Mouse (Mus musculus) Muller cell, postnatal 12 days (primary cell): ENCODE data around the gene Eps8.

Source experiments
- DNase-seq: peaks from one replicate; pipeline ENCODE4 v3.0.0-alpha.2; 2015; ENCODE audit errors: inconsistent ontology term

Eps8 gene

DNA sequence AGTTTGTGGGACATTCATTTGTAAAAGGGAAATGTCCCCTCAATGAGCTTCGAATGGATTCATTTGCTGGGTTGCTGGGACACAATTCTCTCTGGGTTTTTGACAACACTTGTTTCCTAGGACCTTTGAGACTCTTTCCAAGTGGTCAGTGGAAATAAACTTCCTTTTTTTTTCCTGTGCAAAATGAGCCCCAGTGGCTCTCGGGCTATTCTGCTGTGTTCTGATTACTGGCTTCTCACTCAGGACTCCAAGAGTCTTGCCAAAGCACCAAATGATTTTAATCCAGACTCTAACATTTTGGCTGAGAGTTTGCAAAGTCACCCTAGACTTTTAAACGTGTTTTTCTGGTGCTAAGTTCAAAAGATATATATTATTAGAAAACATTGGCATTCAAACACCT is 10.3 kb upstream of the Eps8 start:
- DNase-seq, result no peak

DNA sequence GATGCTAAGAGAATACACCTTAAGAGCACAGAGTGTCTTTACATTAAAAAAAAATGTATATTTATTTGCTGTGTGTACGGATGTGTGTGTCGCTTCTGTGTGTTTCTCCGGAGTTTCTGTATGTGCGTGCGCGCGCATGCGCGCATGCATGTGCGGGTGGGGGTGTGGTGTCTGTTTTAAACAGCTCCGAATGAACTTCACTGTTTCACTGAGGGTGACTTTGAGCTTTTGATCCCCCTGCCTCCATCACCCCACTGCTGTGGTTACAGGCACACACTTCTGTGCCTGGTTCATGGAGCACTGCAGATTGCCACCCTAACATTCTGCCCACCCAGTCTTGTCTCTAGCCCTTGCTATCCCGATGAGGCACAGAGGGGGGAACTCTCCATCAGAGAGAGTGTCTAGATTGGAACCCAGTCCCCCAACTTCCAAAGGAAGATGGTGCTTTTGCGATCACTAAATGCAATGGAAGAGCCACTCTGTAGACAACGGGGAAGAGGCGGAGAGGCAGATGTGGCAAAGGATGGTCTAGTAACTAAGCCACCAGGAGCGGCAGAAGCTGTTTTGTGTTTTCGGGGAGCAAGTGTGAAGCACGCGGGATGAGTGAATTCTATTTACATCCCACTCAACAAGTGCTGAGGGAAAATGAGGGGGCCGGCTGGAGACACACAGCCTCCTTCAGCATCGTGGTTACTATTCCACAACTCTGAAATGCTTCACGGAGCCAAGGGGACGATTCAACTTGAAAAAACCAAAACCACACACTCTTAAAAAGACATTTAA is 7.1 kb upstream of the Eps8 start:
- no peak for DNase-seq

DNA sequence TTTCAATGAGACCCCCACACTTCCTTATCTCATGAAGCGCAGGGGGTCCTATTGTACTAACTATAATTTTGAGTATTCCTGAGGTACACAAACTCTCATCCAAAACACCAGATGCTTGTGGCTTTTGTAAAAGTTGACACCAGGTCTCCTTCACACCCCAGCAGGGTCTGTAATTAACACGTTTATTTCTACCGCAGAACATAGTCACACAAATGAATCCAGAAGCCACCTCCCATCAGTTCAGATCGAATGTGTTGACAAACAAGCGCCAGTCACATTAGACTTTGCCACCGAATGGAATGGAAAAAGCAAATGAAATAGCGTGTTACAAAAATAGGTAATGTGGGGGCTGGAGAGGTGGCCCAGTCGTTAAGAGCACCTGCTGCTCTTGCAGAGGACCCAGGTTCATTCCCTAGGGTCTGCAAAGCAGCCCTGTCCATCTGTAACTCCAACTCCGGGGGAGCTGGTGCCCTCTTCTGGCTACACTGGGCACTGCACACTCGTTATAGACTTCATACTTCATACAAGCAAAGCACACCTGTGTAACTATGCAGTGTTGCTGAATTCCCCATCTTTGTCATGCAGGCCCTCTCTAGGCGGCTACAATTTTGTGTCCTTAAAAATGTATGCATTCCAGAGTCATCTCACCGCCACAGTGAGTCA is 3.9 kb upstream of the Eps8 start:
- DNase-seq, result no peak

DNA sequence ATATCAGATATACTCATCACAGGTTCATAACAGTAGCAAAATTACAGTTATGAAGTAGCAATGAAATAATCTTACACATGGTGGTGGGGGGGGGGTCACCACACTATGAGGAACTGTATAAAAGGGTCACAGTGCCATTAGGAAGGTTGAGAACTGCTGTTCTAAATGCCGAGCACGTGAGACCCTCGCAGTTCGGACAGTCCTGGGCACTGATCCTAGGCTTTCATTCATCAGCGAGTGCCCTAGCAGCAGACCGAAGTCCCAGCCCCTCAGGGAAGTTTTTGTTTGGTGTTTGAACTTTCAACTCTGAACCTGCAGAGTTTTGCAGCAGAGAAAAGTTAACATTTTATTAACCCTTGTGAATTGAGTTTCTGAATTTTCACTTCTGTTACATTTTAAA is 2.5 kb upstream of the Eps8 start:
- no peak for DNase-seq

DNA sequence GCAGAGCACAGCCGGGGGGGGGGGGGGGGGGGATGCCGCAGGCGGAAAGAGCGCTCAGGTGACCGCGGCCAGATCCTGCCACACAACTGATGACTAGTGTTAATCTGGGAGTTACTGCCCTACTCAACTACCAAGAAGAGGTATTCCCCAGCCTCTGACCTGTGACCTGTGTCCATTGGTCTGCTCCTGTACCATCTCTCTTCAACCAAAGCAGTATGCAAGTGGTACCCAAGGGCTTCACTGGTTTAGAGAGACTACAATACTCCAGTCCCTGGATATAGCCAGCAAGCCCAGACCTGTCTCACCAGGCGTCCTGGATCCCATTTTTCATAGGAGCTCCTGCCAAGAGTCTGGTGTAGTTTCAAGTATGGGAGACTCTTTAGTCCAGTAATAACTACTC is 5.1 kb downstream of the Eps8 start:
- no peak for DNase-seq

DNA sequence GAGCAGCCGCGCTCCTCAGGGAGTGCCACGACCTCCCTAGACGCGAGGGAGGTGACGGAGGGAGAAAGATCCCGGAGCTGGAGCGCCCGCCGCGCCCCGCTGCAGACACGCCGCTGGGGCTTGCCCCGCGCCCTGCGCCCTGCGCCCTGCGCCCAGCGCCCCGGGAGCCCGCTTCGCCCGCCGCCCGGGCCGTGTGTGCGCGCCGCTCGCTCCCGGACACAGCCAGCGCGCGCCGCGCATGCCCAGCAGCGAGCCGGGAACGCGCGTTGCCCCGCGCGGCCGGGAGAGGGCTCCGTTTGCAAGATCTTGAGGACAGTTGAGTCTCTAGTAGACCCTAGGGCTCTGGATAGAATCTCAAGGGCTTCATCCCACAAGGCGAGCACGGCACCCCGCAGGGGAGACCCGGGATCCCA is 5.6 kb downstream of the Eps8 start:
- DNase-seq, result peak; percentile 80

DNA sequence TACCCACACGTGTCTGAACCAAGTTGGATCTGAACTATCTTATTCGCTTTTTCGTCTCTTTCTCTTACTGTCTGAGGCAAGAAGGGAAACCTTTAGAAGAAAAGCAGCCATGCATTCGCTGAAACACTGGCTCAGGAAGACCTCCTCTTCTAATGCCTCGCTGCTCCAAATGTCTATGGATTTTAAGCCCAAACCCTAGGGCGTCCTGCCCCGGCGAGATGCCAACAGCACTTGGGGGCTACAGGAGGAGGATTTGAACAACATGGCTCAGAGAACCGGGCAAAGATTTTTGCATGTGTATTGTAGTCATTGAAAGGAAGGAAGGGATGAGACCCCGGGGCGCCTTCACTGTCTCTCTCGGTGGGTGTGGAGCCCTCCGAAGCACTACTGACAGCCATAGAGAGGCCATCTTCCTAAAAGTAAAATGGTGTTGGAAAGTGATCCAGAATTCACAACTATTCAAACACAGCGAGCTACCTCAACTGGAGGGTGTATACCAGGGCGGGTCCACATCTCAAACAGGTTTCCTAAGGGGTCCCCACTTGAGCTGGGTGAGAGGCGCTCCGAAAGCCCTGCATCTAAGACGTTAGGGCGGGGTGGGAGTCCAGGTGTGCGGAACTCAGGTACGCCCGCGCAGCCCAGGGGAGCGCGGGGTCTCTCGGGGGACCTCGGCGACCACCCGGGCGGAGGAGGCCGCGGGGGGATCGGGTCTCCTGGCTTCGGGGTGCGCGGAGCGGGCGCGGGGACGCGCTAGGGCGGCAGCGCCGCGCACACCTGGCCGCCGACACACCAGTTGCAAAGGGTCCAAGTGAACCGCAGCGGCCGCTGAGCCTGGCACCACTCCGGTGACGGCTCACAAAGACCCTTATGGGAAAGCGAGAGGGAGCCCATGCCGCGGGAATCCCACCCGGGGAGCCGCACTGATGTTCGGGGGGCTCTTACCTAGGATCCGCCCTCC is 6.3 kb downstream of the Eps8 start:
- DNase-seq, result peak; percentile 45

DNA sequence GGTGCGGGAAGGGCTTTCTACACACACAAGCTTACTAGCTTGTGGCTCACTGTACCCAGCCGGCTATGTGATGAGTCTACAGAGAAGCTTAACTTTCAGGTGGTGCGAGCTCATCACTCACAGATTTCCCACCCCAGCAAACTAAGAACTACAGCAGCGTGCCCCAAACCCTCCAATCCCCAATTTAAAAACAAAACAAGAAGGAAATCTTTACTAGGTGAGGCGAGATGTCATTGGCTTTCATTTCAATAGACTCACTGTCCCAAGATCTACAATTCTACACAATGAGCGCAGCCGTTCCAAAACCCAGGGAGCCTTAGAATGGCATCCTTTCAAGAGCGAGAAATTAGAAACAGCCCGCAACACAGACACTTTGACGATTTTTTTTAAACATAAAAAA is 7.0 kb downstream of the Eps8 start:
- no peak for DNase-seq

DNA sequence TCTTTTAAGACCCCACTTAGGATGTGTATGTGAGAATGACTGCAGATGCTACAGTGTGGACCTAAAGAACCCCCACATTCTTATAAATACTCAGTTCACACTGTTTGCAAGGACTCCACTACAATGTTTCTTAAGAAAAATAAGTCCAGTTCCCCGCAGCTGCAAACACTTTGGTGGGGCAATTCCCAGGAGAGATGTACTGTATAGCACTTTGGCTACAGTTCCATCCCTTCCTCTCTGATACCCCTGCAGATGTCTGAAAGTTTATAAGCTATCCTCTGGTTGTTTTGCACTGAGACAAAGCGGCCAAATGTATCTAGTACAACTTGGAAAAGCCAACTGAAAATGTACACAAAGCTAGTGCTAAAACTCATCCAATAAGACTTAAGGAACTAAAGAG is 8.0 kb downstream of the Eps8 start:
- DNase-seq, result no peak

DNA sequence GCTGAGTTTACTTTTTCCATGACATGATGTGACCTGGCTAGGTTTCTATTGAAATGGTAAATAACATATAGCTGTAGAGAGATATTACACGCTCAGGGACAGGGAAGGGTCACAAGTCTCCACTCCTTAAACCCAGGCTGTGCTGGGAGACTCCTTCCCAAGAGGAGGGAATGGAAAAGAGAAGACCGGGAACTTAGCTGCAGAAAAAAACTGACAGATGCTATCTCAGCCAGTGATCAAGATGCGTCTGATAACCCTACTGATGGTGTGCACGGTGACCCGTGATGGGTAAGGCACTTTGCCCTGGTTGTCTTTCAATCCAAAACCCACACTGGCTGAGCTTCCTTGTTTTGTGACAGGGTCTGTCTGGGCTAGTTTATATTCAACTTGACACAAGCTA is 9.8 kb downstream of the Eps8 start:
- DNase-seq, result no peak

DNA sequence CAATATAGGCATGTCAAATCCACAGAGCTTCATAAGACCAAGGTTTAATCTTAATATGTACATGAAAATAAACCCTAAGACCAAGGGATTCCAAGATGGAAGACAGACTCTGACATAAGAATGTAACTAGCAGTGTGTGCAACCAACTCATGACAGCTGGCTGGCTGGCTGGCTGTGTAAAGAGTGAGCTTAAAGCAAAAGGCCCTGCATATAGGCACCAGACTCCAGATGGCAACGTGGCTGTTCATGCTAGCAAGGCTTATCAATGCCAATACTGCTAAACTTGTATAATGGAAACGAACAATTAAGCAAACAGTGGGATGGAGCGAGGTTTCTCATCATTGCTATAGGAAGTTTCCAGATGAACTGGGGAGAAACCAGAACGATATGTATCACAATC is 10.9 kb downstream of the Eps8 start:
- no peak for DNase-seq

DNA sequence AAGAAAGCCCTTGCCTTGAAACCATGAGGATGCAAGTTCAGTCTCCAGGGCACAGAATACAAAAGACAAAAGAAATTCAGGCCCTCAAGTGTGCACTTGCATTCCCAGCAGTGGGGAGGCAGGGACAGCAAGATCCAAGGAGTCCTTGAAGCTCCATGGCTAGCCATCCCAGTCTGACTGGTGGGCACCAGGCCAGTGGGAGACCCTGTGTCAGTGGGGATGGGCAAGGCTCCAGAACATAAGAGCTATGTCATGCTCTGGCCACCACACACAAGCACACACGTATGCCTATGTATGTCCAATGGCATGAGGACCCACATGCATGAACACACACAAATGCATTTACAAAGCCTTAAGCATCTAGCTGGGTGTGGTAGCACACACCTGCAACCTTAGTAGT is 13.0 kb downstream of the Eps8 start:
- DNase-seq, result no peak

DNA sequence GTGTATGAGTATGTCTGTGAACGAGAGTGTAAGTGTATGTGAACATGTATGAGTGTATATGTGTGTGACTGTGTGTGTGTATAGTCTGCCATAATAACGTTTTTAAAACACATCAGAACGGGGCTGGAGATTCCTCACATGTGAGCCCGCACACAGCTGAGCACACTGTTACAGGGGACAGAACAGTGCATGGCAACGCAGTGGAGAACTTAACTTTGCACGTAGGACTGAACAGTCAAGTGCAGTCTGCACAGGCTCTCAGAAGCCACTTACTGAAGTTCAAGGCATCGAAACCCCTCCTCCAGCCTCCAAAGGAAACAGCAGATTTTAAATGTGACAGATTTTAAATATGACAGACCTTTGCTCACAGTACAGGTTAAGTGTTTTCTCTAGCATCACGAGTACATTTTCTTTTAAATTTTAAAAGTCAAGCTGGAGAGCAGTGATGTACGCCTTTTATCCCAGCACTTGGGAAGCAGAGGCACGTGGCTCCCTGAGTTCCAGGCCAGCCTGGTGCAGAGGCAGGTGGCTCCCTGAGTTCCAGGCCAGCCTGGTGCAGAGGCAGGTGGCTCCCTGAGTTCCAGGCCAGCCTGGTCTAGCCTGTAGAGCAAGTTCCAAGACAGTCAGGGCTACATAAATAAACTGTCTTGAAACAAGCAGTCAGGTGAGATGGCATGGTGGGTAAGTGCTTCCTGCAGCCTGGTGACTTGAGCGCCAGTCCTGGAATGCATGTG is 15.7 kb downstream of the Eps8 start:
- no peak for DNase-seq

DNA sequence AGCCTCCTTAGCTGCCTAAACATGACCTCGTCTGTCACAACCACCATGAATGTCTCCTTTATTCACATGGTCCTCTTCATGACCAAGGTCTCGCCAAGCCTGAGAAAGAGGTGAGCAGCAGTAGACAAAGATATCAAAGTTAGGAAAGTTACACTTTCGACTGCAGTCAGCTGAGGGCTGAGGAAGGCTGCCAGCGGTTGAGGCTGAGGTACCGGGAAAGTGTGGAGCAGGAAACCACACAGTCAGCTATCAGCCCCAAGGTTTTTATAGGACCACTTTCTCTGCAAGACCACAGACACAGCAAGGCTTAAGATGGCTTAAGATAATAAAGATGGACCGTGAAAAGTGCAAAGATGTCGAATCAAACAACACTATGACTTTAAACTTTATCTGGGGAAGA is 17.2 kb downstream of the Eps8 start:
- DNase-seq, result no peak

DNA sequence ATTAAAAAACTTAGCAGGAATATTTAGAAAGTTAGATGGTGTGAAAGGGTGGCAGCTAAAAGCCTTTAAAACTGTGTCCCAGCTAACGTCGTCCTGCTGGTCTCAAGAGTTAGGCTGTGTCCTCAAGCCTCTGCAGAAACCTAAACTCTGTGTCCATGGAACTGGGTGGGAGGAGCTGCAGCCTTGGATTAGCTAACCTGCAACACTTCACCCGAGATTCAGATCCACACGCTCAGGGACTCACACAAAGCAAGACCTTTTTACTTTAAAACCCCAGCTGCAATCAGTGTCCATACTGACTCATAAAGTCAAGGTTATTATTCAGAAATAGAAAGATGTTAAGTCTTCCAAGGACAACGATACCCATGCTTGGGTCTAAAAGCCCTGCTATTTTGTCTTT is 18.5 kb downstream of the Eps8 start:
- no peak for DNase-seq

DNA sequence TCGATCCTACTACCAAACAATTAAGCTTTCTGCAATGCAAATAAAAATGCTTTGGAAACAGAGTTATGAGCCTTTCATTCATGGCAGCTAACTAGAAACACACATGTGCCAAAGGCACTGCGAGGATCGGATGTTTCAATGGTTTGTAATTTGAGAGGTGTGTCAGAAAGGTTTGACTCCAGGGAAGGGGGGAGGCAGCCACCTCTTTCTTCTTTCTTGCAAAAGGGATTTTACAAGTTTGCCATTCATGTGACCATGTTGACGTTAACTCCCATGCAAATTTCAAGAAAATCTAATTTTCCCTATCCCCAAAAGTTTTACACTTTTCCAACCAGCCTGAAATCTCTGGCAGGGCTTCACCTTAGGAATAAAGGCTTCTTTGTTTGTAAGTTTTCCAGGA is 21.1 kb downstream of the Eps8 start:
- no peak for DNase-seq

DNA sequence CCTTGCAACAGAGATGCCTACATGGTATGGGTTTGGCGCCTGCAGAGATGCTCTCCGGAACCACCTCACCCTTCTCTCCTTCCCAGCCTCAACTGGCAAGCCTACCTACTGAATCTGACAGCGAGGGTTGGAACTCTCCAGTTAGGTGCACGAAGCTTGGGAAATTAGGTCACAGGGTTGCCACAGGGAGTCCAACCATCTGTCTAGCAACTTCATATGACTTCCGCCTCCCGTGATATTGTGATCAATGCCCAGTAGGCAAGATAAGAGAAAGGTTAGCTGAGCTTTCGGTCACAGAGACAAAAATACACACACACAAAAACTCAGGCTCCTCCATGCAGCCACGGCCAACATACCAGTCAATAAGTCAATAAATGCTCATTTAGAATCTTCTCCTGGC is 21.6 kb downstream of the Eps8 start:
- no peak for DNase-seq

DNA sequence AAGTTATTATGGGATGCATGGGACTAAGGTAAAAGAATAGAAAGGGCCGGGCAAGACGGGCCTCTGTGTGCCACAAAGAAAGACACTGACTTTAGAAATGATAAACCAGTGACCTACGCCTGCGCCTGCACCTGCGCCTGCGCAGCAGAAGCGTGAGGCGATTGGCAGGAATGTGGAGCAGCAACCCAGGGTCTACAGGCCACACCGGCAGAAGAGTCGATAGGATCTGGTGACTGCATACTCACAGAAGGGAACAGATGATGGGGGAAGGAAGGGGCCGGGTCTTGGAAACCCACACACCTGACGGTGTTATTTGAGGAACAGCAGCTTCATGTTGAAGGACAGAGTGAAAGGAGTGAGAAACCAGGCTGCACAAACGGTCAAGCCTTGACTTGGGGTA is 24.3 kb downstream of the Eps8 start:
- no peak for DNase-seq

DNA sequence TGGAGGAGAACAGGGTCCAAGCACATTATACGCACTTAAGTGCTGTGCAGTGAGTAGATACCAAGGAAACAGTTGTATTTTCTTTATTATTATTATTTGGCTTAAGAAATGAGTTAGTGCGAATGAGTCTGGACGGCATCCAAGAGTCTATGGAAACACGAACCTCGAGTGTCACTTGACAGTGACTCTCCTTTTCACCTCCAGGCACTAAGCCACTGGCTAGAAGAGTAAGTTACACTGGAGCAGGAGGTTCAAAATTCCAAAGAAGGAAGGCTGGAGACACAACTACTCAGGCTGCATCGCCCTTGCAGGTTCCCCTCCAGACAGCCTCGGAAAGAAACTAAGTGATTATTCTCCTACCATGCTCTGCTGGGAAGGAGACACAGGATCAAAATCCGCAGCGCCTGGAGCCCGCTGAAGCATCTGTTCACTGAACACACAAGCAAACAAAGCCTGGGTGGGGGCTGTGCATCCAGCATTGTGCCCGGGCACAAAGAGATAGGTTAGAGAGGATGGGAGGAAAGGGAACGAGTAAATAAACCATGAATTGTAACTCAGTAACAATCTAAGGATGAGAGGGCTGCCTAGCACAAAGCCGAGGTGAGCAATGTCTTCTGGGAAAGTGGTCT is 25.0 kb downstream of the Eps8 start:
- no peak for DNase-seq

DNA sequence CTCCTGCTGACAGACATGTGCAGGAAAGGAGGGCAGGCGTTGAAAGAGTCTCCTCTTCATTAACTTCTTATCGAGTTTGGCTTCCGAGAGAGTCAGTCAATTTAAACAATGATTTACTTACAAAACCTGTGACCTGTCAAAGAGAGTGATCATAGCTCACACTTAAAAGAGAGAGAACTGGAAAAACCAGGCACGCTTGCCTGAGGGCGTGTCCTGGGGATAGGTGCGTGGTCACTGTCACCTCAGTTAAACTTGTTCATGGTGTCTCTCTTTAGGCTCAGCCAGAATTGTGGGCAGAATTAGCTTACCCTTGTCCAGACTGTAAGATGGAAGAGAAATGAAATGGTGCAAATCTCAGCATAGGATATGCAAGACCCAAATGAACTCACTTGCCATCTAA is 26.0 kb downstream of the Eps8 start:
- DNase-seq, result no peak

DNA sequence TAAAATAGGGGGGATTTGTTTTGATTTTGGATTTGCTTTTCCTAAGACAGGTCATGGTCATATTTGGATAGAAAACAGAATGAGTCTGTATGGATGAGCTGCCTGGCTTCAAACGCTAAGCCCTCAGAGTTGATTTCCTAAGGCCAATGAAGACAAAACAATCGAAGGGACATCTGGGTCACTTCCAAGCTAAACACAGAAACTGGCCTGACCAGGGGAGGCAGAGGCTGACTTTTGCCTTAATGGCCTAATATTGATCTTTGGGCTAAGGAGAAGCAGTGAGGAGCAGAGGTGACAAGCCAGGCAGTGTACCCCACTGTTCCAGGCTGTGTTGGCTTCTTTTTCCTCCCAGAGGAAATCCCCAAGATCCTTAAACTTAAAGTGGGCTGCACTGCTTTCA is 33.7 kb downstream of the Eps8 start:
- DNase-seq, result no peak
